Mouse (Mus musculus): Measurements from ENCODE around the gene Lrmp. TPM values are rescaled to one million over a fixed set of nuclear protein-coding genes. Genes with fewer than 3 reads are reported as not detected.
A peak's percentile ranks its signal among the peaks of the same experiment; 100 is the strongest.
"Not testable (repeated sequence)": the region's sequence is repeated elsewhere in the genome, so short reads cannot be mapped to it uniquely, and the experiment has no call there.

The Lrmp gene
- 5.3 and 15.6 TPM in 2 replicates for total RNA-seq (2021)
- long read RNA-seq, experiment 1, partial matches to known transcripts = 2 of 13 reads
- long read RNA-seq, experiment 1, other reads (novel, unspliced or antisense) = 8 of 13 reads
- long read RNA-seq, experiment 2, partial matches to known transcripts = 1 of 5 reads
- long read RNA-seq, experiment 2, other reads (novel, unspliced or antisense) = 2 of 5 reads

DNA sequence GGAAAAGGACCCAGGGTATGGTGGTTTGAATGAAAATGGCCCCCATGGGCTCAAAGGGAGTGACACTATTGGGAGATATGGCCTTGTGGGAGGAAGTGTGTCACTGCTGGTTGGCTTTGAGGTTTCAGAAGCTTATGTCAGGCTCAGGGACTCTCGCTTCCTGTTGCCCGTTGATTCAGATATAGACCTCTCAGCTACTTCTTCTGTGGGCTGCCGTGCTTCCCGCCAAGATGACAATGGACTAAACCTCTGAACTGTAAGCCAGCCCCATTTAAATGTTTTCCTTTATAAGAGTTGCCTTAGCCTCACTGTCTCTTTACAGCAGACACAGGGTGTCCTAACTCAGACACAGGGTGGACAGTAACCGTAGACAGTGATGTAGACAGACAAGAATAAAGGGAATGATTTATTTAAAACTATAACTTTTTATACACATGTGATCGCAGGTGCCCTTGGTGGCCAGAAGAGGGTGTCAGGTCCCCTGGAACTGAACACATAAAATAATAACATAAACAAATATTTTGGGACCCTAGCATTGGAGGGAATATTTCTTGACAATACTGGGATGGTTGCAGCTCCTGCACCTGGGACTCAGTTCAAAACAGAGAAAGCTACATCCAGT, at the start of gene Lrmp:
Lrmp (plus strand) TSS at position 178 of the 622 bp plus-strand sequence.
- DNase-seq = peak; percentile 17

DNA sequence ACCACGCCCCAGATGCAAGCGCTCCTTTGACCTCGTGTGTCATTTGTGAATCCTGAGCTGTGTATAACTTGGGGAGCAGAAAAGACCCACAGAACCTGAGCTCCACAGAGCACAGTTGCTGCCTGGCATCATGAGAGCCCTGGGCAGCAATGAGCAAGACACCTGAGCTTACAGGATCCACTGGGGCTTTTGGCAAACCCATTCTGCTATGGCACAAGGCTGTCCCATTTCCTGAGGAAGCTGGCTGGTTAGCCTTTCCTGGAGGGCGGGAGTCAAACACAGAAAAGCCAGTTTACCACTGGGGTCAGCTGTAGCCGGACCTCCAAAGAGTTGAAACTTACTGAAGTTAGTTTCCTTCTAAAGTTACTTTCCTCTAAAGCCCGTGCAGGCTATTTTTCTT, 49.0 kb upstream of the Lrmp start:
- no peak for DNase-seq

DNA sequence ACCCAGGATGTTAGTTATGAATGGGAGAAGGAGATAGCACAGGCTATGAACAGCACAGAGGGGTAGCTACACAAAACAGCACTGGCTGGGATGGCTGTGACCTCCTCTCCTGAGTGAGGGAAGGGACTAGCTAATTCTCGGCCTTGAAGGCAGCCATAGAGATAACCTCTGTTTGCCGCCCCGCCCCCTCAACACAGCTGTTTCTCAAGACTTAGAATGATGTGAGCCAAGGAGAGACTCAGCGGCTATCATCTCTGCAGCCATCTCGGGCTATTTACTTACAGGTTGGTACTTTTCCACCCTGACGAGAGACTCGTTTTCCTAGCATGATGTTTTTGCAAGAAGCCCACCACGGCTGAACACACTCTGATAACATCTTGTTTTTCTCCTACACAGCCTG, 47.8 kb upstream of the Lrmp start:
- DNase-seq = no peak

DNA sequence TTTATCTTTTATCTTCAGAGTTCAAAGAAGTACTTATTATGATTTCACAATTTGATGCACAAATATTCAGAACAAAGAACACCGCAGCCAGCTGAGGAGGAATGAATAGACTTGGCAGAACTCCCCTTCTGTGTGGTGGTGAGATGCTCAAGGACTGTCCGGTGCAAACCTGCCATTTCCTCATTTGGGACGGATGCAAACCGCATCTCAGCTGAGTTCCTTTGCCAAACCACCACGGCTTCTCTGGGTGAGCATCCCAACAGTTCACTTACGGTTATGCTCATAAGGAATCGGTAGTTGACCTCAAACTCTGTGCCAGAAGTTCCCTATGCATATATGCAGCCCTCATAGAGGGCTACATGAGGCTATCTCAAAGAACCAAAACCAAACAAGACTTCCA, 46.1 kb upstream of the Lrmp start:
- no peak for DNase-seq

DNA sequence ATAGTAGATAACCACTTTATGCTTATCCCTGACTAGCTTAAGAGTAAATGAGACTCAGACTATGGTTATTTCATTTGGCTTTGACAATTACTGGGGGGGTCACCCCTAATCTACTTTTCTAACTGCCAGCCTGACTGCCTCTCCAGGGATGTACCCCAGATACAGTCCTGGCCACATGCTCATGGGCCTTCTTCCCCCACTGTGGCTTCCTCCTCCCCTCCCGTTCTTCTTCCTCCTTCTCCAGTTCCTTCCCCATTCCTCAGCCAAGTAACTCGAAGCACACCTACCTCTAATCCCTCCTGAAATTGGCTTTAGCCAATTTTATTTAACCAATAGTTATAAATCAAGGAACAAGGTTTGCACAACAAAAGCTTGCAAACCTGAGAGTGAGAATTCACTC, 45.5 kb upstream of the Lrmp start:
- DNase-seq = no peak

DNA sequence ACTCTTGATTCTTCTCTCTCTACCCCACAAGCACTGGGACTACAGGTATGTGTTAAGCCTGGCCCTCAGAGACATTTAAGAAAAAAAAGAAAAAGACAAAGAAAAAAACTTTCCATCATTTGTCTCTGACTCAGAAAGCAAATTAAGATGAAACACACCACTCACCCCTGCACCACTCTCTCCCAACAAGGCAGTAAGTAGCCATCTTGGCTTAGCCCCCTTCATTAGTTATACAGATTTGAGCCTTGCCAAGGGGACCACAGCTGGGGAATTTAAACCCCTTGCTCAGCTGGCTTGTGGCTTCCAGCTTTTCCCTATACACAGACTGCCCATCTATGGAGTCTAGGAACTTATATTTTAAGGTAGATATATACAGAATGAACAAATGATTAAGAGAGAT, 41.0 kb upstream of the Lrmp start:
- DNase-seq = no peak

DNA sequence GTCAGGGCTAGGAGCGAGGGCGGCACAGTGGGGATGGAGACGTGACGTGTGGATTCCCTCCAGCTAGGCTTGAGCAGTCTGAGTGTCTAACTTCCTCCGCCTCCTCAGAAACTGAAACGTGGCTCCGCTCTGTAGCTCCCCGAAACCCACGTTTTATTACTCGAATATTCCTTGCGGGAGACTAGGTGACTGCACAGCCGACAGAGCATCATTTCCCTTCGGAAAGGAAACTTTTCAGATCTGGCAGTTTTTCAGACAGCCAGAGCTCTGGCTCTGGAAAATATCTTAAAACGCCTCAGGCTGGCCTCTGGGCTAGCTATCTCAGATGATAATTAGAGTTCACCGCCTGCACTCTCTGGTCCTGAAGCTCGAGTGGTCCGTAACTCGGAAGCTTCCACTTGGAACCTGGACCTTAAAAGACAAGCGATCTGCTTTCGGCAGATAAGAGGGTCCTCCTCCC, 40.3 kb upstream of the Lrmp start:
- DNase-seq = peak; percentile 13

DNA sequence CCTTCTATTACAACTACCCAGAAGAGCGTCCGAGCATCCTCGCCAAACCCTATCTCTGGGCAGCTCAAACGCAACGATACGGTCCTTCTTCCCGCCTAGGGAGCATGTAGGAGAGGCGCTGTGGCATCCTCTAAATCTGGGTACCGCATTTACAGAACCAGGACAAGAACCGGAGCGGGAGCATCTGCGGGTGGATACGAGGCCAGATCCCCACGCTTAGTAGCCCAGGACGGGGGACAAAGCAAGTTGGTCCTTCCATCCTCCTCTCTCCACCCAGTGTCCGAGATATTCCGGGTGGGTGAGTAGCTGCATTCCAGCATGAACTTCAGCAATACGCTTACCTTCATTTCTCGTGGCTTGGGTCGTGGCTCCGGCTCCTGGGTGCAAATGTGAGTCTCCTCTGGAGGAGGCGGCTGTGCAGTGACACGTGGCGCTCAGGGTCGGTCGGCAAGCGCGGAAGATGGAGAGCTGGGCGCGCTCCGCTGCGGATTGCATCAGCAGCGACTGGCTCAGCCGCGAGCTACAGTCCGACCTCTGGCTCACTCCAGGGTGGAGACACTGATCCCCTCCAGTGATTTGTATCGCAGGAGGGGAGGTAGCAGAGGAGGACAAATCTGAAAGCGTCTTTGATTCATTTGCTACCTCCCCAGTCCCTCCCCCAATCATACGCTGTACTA, 39.8 kb upstream of the Lrmp start, which contains the start of gene Bcat1:
Bcat1 (minus strand) TSS at position 637 of the 677 bp plus-strand sequence.
- peak; percentile 53 for DNase-seq

DNA sequence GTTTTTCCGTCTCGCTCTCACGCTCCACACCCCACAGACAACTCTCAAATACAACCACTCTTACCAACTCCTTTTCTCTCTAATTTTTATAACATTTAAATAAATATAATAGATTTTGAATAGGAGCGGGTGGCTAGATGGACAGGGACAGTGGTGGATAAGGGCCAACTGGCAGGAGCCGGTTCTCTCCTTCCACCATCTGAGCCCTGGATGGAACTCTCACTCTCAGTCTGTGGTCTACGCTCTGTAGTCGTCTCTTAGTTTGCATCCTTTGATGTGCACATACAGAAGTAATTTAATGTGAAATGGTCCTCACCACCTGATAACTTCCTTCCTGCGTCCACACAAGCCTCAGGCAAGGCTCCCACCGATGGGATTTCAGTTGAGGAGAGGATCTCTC, 39.2 kb upstream of the Lrmp start:
- DNase-seq = no peak

DNA sequence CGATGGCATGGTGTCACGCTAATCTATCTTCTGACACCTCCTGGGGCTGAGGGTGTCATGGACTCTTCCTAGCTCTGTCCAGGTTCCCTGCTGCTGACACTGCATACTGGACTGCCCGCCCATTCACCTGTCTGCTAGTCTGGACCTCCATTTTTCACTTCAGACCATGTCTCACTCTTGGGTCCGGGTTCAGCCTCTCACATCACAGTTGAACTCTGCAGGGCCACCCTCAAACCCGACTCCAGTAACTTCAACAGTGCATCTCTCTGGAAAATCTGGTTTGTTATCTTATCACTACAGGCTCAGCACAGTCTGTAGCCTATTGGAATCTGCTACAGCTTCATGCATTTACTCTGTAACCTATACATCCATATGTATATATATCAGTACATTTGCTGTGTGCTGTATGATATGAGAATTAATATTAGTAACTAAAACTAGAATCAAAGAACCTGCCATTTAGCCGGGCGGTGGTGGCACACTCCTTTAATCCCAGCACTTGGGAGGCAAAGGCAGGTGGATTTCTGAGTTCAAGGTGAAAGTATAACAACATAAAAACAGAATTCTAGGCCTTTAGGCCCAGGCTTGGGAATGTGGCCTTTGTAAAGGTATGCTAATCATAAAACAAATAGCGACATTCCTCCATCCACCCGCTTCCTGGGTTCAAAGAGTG, 36.2 kb upstream of the Lrmp start:
- DNase-seq = no peak

DNA sequence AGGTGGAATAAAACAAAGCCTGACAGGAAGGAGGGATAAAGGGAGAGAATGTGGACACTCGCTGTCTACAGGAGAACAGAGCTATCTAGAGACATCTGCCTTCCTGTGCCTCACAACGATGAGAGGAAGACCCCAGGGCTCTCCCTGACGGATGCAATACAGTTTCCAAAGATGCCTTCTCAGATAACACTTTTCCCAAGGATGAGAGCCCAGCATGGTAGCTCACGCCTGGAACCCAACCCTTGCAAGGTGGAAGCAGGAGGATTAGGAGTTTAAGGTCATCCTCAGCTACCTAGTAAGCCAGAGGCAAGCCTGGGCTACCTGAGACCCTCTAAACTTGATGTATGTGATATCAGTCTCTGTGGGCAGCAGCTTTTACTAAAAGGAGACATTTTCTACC, 33.7 kb upstream of the Lrmp start:
- DNase-seq = no peak

DNA sequence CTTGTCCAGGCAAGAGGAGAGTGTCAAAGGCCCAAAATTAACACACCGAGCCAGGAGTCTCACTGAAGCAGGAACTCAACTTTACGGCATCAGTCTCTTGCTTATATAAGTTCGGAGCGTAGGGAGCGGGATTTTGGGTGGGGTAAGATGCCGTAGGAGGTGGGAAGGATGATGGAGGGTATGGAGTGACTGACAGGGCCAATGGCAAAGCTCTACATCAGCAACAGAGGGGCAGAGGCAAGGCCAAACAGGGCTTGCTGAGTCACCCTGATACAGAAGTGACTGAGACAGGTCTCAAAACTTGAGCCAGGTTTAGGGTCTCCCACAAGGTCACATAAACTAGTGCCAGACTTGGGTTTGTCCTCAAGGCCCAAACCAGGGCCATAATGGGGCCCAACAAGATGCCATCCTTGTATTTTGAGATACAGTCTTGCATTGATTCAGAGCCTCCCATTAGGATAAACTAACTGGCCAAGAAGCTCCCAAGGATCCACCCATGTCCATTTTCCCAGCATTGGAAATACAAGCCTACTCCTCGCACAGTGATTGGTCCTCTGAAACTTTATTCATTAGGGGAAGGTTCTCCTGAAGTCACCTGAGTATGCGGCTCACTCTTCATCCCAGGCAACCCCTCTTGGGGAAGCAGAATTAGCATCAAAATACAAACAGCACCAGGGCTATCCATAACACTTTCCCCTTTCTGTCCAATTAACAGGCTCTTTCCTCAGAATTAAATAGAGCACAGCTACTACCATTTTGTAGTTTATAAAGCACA, 30.9 kb upstream of the Lrmp start:
- DNase-seq = no peak

DNA sequence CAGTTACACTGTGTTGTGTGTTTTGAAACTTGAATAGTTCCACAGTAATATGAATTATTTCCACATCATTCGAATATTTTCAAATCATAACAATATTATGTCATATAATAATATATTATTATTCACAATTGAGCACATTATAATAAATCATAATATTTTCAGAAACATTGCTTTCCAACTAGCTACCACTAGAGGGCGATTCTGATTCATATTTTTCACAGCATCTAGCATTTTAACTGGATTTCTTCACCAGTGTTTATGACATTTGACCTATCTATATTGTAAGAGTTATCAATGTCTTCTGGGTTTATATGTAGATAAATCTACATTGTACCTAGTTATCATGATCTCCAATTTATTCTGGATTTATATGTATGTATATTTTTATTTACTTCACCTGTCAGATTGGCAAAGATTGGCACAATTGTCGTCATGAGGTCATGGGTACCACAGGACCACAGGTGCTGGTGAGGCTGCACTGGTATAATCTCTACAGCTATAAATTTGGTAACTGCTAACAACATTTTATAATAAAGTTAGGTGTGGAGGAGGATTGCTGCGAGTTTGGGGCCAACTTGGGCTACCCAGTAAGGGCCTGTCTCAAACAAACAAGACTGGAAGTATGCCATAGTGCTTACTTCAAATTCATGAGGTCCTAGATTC, 26.9 kb upstream of the Lrmp start:
- DNase-seq = no peak

DNA sequence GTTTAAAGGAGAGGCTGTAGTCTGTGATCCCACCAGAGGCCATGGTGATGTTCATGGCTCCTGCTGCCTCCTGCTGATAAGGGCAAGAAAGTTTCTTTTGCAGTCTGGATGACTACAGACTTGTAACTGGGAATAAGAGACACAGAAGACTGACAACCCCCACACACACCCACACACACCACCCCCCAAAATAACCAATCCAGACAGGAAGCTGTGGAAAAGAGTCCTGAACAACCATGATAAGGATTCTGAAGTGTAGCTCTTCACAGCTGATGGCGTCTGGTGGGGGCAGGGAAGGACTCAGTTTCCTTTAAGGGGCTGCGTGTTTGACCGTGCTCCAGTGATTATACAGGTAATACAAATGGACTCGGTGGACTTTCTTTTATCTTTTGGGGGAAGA, 26.1 kb upstream of the Lrmp start:
- no peak for DNase-seq

DNA sequence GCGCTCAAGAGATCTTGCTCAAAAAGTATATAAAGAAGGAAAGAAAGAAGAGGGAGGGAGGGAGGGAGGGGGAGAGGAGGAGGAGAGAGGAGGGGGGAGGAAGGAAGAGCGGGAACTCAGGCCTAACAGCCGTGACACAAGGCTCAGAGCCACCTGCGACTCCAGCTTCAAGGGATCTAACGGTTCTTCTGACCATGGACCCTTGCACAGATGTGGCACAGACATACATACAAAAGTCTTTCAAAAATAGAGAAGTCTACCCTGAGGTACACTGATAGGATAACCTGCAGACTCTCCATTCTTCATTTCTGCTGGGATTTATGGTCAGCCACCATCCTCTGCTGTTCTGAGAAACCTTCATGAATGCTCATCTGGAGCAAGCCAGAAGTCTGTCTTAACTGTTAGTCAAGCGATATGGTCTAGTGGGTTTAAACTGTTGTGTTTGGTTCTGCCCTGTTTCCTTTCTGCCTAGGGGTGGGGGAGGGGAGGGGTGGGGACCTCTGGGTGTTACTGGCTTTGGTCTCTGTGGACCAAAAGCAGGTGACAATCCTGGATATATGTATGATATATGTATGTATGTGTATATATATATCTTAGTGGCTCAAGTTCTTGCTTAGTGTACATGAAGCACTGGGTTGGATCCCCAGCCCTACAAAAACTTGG, 25.1 kb upstream of the Lrmp start:
- DNase-seq = no peak

DNA sequence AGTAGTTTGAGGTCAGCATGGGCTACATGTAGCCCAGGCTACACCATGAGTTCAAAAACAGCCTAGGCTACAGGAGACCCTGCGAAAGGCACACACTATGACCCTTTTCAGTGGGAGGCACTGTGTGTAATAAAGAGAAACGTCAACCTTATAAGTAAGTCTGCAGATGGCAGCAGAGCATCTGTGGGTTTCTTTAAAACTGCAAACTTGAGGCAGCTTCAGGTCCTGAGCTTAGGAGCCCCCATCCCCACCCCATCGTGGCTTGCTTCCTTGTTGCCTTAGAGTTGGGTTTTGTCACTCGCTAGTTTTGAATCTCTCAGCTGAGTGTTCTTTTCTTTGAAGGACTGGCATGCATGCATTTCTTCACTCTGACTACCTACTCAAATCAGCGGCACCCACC, 24.5 kb upstream of the Lrmp start:
- no peak for DNase-seq

DNA sequence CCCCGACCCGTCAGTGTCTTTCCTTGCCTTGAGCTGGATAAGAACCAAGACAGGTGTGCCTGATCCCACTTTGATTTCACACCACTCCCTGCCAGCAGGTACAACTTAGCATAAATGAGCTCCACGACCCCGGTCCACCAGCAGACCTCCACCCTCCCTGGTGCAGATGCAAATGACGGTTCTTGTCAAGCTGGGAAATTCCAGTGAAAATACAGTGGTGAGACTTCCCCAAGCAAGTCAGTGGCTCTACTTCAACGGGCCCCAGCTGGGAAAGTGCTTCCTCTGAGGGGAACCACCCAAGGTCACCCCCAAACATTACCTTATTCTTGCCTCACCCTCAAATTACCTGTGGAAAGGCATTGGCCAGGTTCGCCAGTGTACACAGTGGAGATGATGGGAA, 23.5 kb upstream of the Lrmp start:
- no peak for DNase-seq

DNA sequence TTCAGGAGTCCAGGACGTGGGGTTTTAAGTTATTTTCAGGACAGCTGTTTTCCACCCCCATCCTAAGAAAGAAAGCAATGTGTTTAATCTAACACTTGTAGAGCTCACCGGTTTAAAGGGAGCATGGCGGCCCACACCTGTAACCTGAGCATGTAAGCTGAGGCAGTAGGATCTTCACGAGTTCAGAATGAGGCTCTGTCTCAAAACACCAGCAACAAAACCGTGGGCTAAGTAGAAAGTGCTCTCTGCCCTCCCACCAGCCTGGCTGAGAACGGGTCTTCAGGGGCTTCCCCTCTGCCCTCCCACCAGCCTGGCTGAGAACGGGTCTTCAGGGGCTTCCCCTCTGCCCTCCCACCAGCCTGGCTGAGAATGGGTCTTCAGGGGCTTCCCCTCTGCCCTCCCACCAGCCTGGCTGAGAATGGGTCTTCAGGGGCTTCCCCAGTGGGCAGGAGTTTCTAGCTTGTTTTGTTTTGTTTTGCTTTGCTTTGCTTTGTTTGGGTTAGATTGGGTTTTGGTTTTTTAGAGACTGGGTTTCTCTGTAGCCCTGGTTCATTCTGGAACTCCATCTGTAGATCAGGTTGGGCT, 22.3 kb upstream of the Lrmp start:
- DNase-seq = not testable (repeated sequence)

DNA sequence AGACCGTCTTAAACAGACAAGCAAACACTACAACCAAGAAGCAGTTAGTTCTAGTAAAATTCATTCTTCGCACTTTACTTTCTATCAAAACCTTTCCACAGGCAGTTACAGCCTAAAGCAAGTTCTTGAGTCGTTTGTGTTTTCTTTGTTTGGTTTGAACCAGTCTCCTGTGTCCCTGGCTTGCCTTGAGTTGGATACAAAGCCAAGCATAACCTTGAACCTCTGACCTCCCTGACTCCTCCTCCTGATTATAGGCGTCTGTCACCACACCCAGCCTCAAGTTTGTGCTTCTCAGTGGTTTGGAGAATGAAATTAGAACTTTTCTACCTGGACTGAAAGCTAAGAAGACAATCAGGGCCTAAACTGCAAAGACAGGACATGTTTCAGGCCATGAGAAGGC, 21.0 kb upstream of the Lrmp start:
- DNase-seq = no peak

DNA sequence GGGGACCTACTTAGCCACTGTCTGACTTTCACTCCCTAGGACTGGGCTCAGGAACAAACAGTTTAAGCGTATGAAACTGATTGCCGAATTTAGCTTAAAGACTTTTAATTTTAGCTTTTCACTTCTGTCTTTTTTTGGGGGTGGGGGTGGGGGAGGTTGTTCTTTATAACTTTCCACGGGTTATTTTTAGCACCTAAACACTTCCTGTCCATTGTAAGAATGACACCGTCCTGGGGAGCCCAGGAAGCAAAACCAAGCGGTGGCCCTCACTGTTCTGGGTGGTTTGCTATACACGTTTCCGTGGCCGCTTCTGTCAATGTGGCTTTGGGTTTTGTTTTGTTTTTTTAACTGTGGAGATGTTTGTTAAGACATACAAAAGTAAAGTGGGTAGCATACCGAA, 14.5 kb upstream of the Lrmp start:
- no peak for DNase-seq
